Mouse (Mus musculus) embryonic fibroblast, embryonic 13.5 days (primary cell): ENCODE results near the gene Slc25a22.

Experiments
- CTCF ChIP-seq: IDR thresholded peaks from 2 replicates; pipeline ENCODE4 v1.5.1; 2011; ENCODE audit warnings: mild to moderate bottlenecking, control low read depth, low read length, moderate library complexity, borderline replicate concordance; ENCODE audit not compliant: insufficient read depth
- POLR2A ChIP-seq: IDR thresholded peaks from 2 replicates; pipeline ENCODE4 v1.6.1; 2011; ENCODE audit warnings: low read depth, mild to moderate bottlenecking, control low read depth, low read length, moderate library complexity

GRCm38 (mm10) chr7:141391625-141392551, 45.8 kb downstream of the Slc25a22 start, which contains the start of gene Taldo1:
- TF ChIP-seq CTCF: no peak
- TF ChIP-seq POLR2A: peak; percentile 77
